ENCODE assay signal across 34 mouse cellular contexts in the genomic region with DNA sequence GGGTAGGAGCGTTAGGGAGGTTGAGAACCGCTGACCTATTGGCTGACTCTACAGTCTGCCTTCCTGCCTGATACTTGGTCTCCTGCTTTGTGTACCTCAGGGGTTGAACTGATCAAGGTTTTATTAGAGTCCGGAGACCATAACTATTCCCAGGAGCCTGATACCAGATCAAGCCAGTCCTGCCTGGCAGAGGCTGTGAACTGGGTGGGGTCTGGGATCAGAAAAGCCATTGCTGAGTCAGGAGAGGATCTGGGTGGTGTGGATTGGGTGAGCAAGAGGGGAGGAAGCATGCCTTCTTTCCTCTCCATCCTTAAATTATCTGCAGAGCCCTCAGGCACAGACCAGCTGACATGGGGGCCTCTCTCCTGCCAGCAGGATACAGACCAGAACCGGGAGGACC. TPM values are rescaled to one million over a fixed set of nuclear protein-coding genes. Genes with fewer than 3 reads are reported as not detected.
"Had no signal": no experiment of that assay in that cellular context is flagged by ENCODE, and none has a peak within 500 bp of the region (broad histone marks: within the 10 kb centered on the region; RNA-seq: fewer than 3 reads in every experiment).

No protein-coding gene starts in this region.

- H3K4me2 ChIP-seq: heart, embryonic 11.5 days; heart, embryonic 13.5 days; heart, embryonic 15.5 days; hindbrain, embryonic 12.5 days; hindbrain, embryonic 14.5 days; intestine, embryonic 15.5 days; limb, embryonic 12.5 days; liver, embryonic 11.5 days; liver, embryonic 13.5 days had no signal

- H3K4me3 ChIP-seq: gastrocnemius, adult 2 months; heart, adult 2 months; heart, embryonic 13.5 days; heart, embryonic 15.5 days; hindbrain, embryonic 10.5 days; hindbrain, embryonic 12.5 days; intestine, embryonic 15.5 days; layer of hippocampus, adult 2 months; left cerebral cortex, adult 2 months; limb, embryonic 10.5 days; limb, embryonic 12.5 days; liver, embryonic 13.5 days had no signal

- H3K9me3 ChIP-seq: heart, embryonic 13.5 days; heart, embryonic 15.5 days; hindbrain, embryonic 10.5 days; hindbrain, embryonic 12.5 days; intestine, embryonic 15.5 days; limb, embryonic 10.5 days; limb, embryonic 12.5 days; liver, embryonic 13.5 days had no signal

- H3K9ac ChIP-seq: heart, embryonic 13.5 days; heart, embryonic 15.5 days; hindbrain, embryonic 12.5 days; hindbrain, embryonic 14.5 days; intestine, embryonic 15.5 days; limb, embryonic 12.5 days; liver, embryonic 13.5 days had no signal

- ATAC-seq: hindbrain, embryonic 16.5 days; inflammation-experienced regulatory T-cells, adult 6 months; intestine, embryonic 15.5 days; intestine, postnatal 0 days had no signal

- H3K4me1 ChIP-seq: heart, embryonic 15.5 days; intestine, embryonic 15.5 days; liver, embryonic 13.5 days had no signal

- H3K27ac ChIP-seq: gastrocnemius, adult 2 months; heart, adult 2 months; heart, embryonic 13.5 days; heart, embryonic 15.5 days; hindbrain, embryonic 10.5 days; hindbrain, embryonic 12.5 days; hindbrain, embryonic 14.5 days; intestine, embryonic 15.5 days; layer of hippocampus, adult 2 months; left cerebral cortex, adult 2 months; limb, embryonic 10.5 days; limb, embryonic 12.5 days; liver, embryonic 13.5 days had no signal

- H3K36me3 ChIP-seq: heart, embryonic 13.5 days; heart, embryonic 15.5 days; hindbrain, embryonic 10.5 days; hindbrain, embryonic 12.5 days; intestine, embryonic 15.5 days; limb, embryonic 10.5 days; limb, embryonic 12.5 days; liver, embryonic 13.5 days had no signal

- DNase-seq: gastrocnemius, adult 2 months; gastrocnemius, postnatal 10 days; gastrocnemius, postnatal 25 days; heart, adult 2 months; heart, postnatal 14 days; heart, postnatal 36 days; kidney, adult 18-20 months; kidney, adult 8-10 months; kidney, postnatal 10 days; kidney, postnatal 25 days; kidney, postnatal 4 days; liver; liver, embryonic 13.5 days had no signal

RNA-seq across cellular contexts. Expression of gene Gbx2, which starts 28.4 kb away (rescaled TPM):
- total RNA-seq: gastrocnemius, postnatal 10 days; gastrocnemius, postnatal 4 days; heart, postnatal 14 days; heart, postnatal 36 days had no signal
- polyA plus RNA-seq: frontal cortex, adult 2 months; heart, embryonic 15.5 days; heart, postnatal 0 days; inflammation-experienced regulatory T-cells, adult 6 months; limb, embryonic 12.5 days had no signal

RNA-seq across cellular contexts. Expression of gene Asb18, which starts 55.1 kb away (rescaled TPM):
- total RNA-seq: granulocyte monocyte progenitor cell, adult 5-6 weeks had no signal
- polyA plus RNA-seq: inflammation-experienced regulatory T-cells, adult 6 months; intestine, embryonic 15.5 days; intestine, postnatal 0 days; kidney, embryonic 14.5 days; kidney, embryonic 16.5 days; limb, embryonic 10.5 days; liver, embryonic 11.5 days; liver, embryonic 13.5 days had no signal
